Mouse (Mus musculus) small intestine, adult 2 months (tissue): ENCODE data around the gene Fmo9. TPM values are rescaled to one million over a fixed set of nuclear protein-coding genes. Genes with fewer than 3 reads are reported as not detected.

Experiments used
- H3K27ac ChIP-seq: fragments of 200-500 bp; 2 replicates; pipeline ENCODE4 v1.5.1; 2012; ENCODE audit warnings: low read depth, low read length, control low read depth, inconsistent platforms; ENCODE audit not compliant: insufficient read depth
- H3K27me3 ChIP-seq: fragments of 200-500 bp; 2 replicates; pipeline ENCODE4 v1.6.1; 2012; ENCODE audit warnings: mild to moderate bottlenecking, moderate library complexity, low read length, inconsistent platforms; ENCODE audit not compliant: control insufficient read depth, insufficient read depth
- H3K36me3 ChIP-seq: fragments of 200-500 bp; 2 replicates; pipeline ENCODE4 v1.6.1; 2012; ENCODE audit warnings: mild to moderate bottlenecking, low read length, control low read depth, inconsistent platforms; ENCODE audit not compliant: control insufficient read depth, insufficient read depth
- H3K4me1 ChIP-seq: fragments of 200-500 bp; 2 replicates; pipeline ENCODE4 v1.6.1; 2012; ENCODE audit warnings: low read length, inconsistent platforms, mixed read lengths; ENCODE audit not compliant: control insufficient read depth, insufficient read depth, insufficient read length
- H3K4me3 ChIP-seq: fragments of 200-500 bp; 2 replicates; pipeline ENCODE4 v1.5.1; 2012; ENCODE audit warnings: low read depth, mild to moderate bottlenecking, control low read depth, inconsistent platforms, low read length, moderate library complexity
- CTCF ChIP-seq: fragments of 200-500 bp; IDR thresholded peaks from 2 replicates; pipeline ENCODE4 v1.5.1; 2012; ENCODE audit warnings: low read depth, mild to moderate bottlenecking, control low read depth, inconsistent platforms, low read length, moderate library complexity, mixed read lengths; ENCODE audit not compliant: insufficient replicate concordance, insufficient read length; ENCODE audit errors: extremely low read depth
- POLR2A ChIP-seq: fragments of 200-500 bp; IDR thresholded peaks from 2 replicates; pipeline ENCODE4 v1.6.1; 2012; ENCODE audit warnings: low read depth, mild to moderate bottlenecking, control low read depth, inconsistent platforms, low read length, moderate library complexity
- WGBS: fragments of 180-500 bp; shearing (Covaris S2); methylation state at CpG from one replicate; pipeline ENCODE4 v1.1.7; 2018; 5-methylcytosine and 5-hydroxymethylcytosine counted together
- polyA plus RNA-seq: library from polyadenylated mRNA; depleted of rRNA; stranded (reverse); fragments of >200 nt; gene quantifications from 2 replicates; pipeline ENCODE4 v1.2.3, GENCODE M21; 2012; rRNA removed

The Fmo9 gene
- not detected in 2 replicates for polyA plus RNA-seq

DNA sequence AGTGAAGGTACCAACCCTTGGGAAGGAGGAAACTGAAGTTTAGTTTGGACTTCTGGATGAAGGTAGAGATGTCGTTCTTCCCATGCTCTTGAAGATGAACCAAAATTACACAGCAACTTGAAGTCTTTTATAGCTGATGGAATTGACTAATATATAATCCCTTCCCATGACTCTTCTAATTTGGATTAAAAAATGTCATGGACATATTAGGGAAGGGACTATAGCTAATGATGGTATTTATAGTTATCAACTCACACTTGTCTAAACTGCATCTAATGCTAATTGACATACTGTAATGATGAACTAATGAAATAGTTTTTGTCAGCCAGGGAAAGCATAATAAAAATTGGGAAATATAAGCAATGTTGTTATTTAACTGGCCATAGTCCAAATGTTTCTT is at the start of gene Fmo9:
Fmo9 (minus strand) TSS at position 101 of the 400 bp plus-strand sequence.
- no peaks in the 10 kb centered on the region for H3K27me3 ChIP-seq
- 82% methylated on average over 1 of the region's 1 CpGs for WGBS
- no peaks in the 10 kb centered on the region for H3K4me1 ChIP-seq
- H3K36me3 ChIP-seq: no peaks in the 10 kb centered on the region
- H3K4me3 ChIP-seq: no peak within 1 kb of the TSS
- H3K27ac ChIP-seq: no peak within 1 kb of the TSS
- TF ChIP-seq CTCF (no peak), POLR2A (no peak)

DNA sequence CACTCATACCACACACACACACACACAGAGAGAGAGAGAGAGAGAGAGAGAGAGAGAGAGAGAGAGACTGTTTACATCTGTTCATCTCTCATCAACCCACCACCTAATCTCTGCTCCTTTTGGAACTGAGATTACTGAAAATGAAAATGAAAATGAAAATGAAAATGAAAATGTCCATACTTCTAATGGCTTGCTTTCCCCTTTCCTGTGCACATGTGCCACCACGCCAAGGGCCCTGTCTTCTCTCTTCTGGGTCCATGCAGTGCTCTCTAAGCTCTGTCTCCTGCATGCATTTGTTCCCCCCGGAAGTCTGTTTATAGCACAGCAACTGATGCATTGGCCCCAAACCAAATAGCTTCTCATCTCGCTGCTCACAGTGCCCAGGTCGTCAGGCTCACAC is 49.2 kb upstream of the Fmo9 start:
- TF ChIP-seq CTCF (no peak), POLR2A (no peak)
- no peaks in the 10 kb centered on the region for H3K36me3 ChIP-seq
- no peak overlapping the region for H3K27ac ChIP-seq
- H3K27me3 ChIP-seq: no peaks in the 10 kb centered on the region
- no peak overlapping the region for H3K4me3 ChIP-seq
- 50% methylated on average over 4 of the region's 4 CpGs for WGBS
- H3K4me1 ChIP-seq: no peaks in the 10 kb centered on the region

DNA sequence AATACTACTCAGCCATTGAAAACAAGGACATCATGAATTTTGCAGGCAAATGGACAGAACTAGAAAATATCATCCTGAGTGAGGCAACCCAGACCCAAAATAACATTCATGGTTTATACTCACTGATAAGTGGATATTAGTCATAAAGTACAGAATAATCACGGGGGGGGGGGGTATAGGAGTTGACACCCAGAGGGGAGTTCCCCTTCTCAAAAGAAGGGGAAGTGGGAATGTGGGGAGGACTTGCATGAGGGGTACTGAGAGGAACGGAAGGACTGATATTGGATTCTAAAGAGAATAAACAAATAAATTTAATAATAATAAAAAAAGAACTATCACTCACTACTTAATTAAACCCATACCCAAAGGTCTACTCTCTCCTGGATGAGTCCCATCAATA is 48.6 kb upstream of the Fmo9 start:
- no peak for TF ChIP-seq CTCF
- Histone ChIP-seq H3K27ac (no peak overlapping the region), H3K27me3 (no peaks in the 10 kb centered on the region), H3K4me1 (no peaks in the 10 kb centered on the region), H3K4me3 (no peak overlapping the region), H3K36me3 (no peaks in the 10 kb centered on the region)
- WGBS: 59% methylated on average over 2 of the region's 2 CpGs

DNA sequence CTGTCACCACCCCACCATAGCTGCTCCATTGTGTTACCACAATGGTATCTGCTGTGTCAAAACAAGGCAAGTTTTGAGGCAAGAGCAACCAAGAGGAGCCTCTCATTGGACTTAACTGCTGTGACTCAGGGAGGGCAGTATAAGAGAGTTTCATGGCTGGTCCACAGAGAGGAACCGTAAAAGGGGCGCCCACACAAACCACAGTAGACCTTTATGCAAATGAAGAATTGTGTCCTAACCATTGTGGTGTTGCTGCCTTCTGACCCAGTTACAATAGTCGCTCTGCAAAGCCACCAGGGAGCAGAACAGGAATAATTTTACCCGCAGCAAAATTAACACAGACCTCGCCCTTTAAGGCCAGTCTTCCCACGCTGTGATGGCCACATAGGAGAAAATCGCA is 29.2 kb upstream of the Fmo9 start:
- Histone ChIP-seq H3K4me3 (no peak overlapping the region), H3K27ac (no peak overlapping the region), H3K36me3 (no peaks in the 10 kb centered on the region), H3K4me1 (no peaks in the 10 kb centered on the region), H3K27me3 (no peaks in the 10 kb centered on the region)
- TF ChIP-seq POLR2A (no peak), CTCF (no peak)
- 86% methylated on average over 7 of the region's 7 CpGs for WGBS

DNA sequence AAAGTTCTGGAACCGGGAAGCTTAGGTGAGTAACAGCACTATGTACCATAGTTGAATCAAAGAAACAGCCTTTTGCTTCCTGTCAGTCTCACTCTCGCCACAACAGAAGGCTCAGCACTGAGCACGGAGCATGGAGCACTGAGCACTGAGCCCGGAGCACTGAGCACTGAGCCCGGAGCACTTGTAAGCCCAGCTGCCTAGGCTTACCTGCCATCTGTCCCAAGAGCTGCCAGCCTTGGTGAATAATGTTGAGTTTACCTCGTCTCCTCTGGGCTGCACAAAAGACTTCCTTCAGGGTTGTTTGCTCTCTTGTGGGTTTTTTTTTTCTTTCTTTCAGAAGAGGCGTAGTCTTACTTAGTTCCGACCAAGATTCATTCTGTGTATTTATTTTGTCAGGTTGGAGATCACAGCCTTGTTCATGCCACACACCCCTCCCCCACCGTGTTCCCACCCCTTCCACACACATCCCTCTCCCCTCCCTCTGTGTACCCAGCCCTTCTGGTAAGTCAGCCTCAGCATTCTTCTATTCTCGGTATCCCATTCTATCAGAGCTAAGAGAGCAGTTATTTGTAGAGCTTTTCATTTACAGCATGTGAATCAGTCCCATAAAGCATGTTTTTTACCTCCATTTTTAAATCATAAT is 20.7 kb upstream of the Fmo9 start:
- Histone ChIP-seq H3K4me1 (no peaks in the 10 kb centered on the region), H3K27ac (no peak overlapping the region), H3K36me3 (no peaks in the 10 kb centered on the region), H3K27me3 (no peaks in the 10 kb centered on the region), H3K4me3 (no peak overlapping the region)
- no peak for TF ChIP-seq CTCF
- no peak for TF ChIP-seq POLR2A
- WGBS: 51% methylated on average over 10 of the region's 10 CpGs

DNA sequence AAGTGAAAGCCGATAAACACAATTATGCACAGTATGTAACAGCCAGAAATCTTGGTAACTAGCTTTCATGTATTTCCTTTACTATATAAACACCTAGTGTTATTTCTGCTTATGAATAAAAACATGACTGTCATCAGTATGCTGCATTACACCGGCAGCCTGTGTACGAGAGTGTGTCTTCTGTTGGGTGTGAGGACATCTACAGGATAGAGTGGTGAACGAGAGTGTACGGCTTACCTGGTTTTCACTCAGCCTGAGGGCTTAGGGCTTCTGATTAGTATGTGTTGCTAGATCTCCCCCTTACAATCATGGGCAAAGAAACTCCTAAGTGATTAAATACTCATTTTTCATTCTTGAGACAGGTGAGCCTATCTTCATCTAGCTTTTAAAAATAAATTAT is 12.4 kb downstream of the Fmo9 start:
- Histone ChIP-seq H3K27ac (no peak overlapping the region), H3K4me3 (no peak overlapping the region), H3K36me3 (no peaks in the 10 kb centered on the region), H3K27me3 (no peaks in the 10 kb centered on the region), H3K4me1 (no peaks in the 10 kb centered on the region)
- TF ChIP-seq POLR2A: no peak
- TF ChIP-seq CTCF: no peak
- 91% methylated on average over 5 of the region's 5 CpGs for WGBS

DNA sequence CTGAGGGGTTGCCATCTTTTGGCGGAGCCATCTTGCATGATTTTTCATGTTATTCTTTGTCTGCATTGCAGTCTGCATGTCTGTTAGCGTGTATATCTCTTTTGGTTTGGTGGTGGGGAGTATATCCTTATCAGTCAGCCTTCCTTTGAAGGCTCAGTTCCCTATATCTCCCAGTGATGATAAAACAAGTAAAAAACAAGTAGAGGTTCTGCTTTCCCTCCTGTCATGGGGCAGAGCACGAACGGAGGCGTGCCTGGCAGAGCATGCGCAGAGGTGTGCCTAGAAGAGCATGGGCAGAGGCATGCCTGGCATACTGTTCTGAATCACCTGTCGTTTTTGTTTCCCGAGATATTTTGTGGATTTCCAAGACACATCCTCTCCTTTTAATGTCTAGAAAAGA is 20.8 kb downstream of the Fmo9 start:
- H3K27me3 ChIP-seq: no peaks in the 10 kb centered on the region
- no peak overlapping the region for H3K4me3 ChIP-seq
- H3K27ac ChIP-seq: no peak overlapping the region
- WGBS: 82% methylated on average over 8 of the region's 8 CpGs
- H3K36me3 ChIP-seq: no peaks in the 10 kb centered on the region
- TF ChIP-seq CTCF (no peak), POLR2A (no peak)
- no peaks in the 10 kb centered on the region for H3K4me1 ChIP-seq

DNA sequence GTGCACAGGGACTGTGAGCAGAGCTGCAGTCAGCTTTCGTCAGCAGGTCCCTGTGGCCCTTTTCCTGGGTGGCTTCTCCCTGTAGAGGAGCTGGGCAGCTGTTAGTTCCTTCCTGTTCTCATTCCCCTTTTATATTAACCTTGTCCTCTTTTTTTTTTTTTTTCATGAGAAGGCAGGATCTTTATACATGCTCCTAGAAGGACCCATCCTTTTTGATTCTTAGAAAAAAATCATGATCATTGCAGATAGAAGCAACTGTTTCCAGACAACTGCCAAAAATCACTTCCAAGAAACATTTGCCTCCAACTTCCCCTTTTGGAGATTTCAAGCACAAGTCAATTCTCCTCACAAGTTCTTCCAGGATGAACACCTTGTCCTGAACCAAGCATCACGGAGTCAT is 34.1 kb downstream of the Fmo9 start, which contains the start of gene Gm4847:
Gm4847 (minus strand) TSS at position 101 of the 400 bp plus-strand sequence.
- Histone ChIP-seq H3K4me1 (no peaks in the 10 kb centered on the region), H3K36me3 (no peaks in the 10 kb centered on the region), H3K27me3 (no peaks in the 10 kb centered on the region), H3K27ac (no peak within 1 kb of the TSS), H3K4me3 (no peak within 1 kb of the TSS)
- 87% methylated on average over 2 of the region's 2 CpGs for WGBS
- no peak for TF ChIP-seq POLR2A

Other genes starting within 250 kb of the Fmo9 start
- not detected in 2 replicates for gene Gm4846, start 184.3 kb downstream of the Fmo9 start, polyA plus RNA-seq
- gene Gm4847, start 34.2 kb downstream of the Fmo9 start, polyA plus RNA-seq: not detected in 2 replicates